Comparison of ENCODE assay signal across 8 mouse cellular contexts in the genomic region with DNA sequence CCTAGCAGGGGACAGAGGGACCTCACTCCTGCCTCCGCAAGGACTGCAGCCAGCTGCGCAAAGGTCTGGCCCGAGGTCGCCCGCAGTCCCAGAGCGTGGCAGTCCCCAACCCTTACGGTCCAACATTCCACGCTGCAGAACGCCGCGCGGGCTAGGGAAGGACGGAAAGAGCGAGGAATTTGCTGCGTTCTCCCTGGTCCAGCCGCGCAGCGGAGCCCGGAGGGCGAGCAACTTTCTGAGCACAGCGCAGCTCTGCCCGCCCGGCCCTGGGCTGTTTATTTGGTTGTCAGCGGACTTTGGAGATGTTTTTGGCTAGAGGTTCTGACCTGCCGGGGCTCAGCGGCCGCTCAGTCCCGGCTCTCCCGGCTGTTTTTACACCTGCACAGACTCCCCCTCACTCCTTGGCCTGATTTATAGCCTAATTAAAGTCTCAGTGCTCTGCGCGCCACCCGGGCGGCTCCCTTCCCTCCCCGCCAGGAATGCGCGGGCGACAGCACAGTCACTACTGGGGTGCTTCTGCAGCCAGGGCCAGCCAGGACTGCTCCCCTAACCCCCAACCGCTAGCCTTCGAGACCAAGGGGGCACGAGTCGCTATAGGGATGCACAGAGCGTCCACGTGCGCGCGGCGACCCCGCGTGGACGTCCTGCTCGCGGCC. TPM values are rescaled to one million over a fixed set of nuclear protein-coding genes. Genes with fewer than 3 reads are reported as not detected.
A peak's percentile ranks its signal among the peaks of the same experiment; 100 is the strongest.
DNase-seq lines count a peak whose midpoint lies in the region; ATAC-seq and TF ChIP-seq lines count a peak whose summit lies in the region.

No protein-coding gene starts in this region.

- H3K27me3 ChIP-seq in ES-Bruce4 (ENCODE audit: control insufficient read depth, insufficient read depth, low read length, poor library complexity, severe bottlenecking), result peaks cover 49% of the 10 kb centered on the region
- peaks cover 72% of the 10 kb centered on the region for H3K27me3 ChIP-seq in limb, embryonic 11.5 days (ENCODE audit: control insufficient read depth, insufficient read depth, low read length)

- peak overlapping the region; percentile 59 for H3K9ac ChIP-seq in ES-Bruce4 (ENCODE audit: low read depth, poor library complexity, severe bottlenecking)
- no peak overlapping the region for H3K9ac ChIP-seq in limb, embryonic 11.5 days (ENCODE audit: low read length)

- peak overlapping the region; percentile 56 for H3K4me3 ChIP-seq in ES-Bruce4 (ENCODE audit: low read depth, low read length)
- peak overlapping the region; percentile 22 for H3K4me3 ChIP-seq in limb, embryonic 11.5 days (ENCODE audit: low read depth, low read length)

- no peak for TF ChIP-seq CTCF in ES-Bruce4 (IDR thresholded peaks at IDR 0.05; ENCODE audit: low read depth, low read length)

- no peak overlapping the region for H3K27ac ChIP-seq in ES-Bruce4 (ENCODE audit: insufficient read depth, low read length)
- no peak overlapping the region for H3K27ac ChIP-seq in limb, embryonic 11.5 days (replicated peaks; ENCODE audit: low read depth, low read length)

- peak; percentile 18 for DNase-seq in adrenal gland, postnatal 10 days
- DNase-seq in adrenal gland, adult 18-20 months (ENCODE audit: low spot score in 2 of 2), result no peak
- DNase-seq in forelimb bud, embryonic 11.5 days (ENCODE audit: low read depth, low spot score), result peak; percentile 64
- DNase-seq in limb, embryonic 11.5 days (ENCODE audit: low spot score), result peak; percentile 78
- peak; percentile 61 for DNase-seq in retina, postnatal 1 day
- DNase-seq in lung, postnatal 25 days (ENCODE audit: low spot score), result no peak
- no peak for DNase-seq in right cerebral cortex, adult 18-20 months

- WGBS in limb, embryonic 11.5 days, result under 1% methylated on average over 52 of the region's 52 CpGs

- no peaks in the 10 kb centered on the region for H3K9me3 ChIP-seq in ES-Bruce4 (replicated peaks; ENCODE audit: control insufficient read depth, insufficient read depth, low read length, poor library complexity, severe bottlenecking)
- H3K9me3 ChIP-seq in limb, embryonic 11.5 days (ENCODE audit: control insufficient read depth, low read length), result no peaks in the 10 kb centered on the region

- ATAC-seq in limb, embryonic 11.5 days (ENCODE audit: insufficient number of reproducible peaks, low FRiP score, low TSS enrichment, low read depth), result peak; percentile 60

- TF ChIP-seq EP300 in ES-Bruce4 (IDR thresholded peaks at IDR 0.05; ENCODE audit: insufficient read depth, low read depth, low read length), result no peak

- peak overlapping the region; percentile 54 for H3K4me2 ChIP-seq in limb, embryonic 11.5 days (ENCODE audit: low read depth, severe bottlenecking)

- H3K4me1 ChIP-seq in ES-Bruce4 (ENCODE audit: control insufficient read depth, insufficient read depth, low read length), result no peaks in the 10 kb centered on the region
- peaks cover 9% of the 10 kb centered on the region for H3K4me1 ChIP-seq in limb, embryonic 11.5 days (ENCODE audit: control insufficient read depth, insufficient read depth, low read length)

- H3K36me3 ChIP-seq in ES-Bruce4 (ENCODE audit: control insufficient read depth, insufficient read depth, low read length, poor library complexity, severe bottlenecking), result no peaks in the 10 kb centered on the region
- no peaks in the 10 kb centered on the region for H3K36me3 ChIP-seq in limb, embryonic 11.5 days (ENCODE audit: control insufficient read depth, insufficient read depth, low read length)

- no peak for TF ChIP-seq POLR2A in ES-Bruce4 (IDR thresholded peaks at IDR 0.05; ENCODE audit: insufficient read depth, low read length)

RNA-seq across cellular contexts. Expression of a gene that starts 11.9 kb away (rescaled TPM):
- total RNA-seq in adrenal gland, postnatal 10 days (2021), result 1 to 10 TPM in 1 of 2 experiments, under 1 TPM in 1; 0.72 to 1.1 TPM
- total RNA-seq in adrenal gland, adult 18-20 months (2021), result under 1 TPM; 0.50 to 0.54 TPM
- polyA plus RNA-seq in ES-Bruce4 (2011; ENCODE audit: insufficient read depth, insufficient read length, low read depth, missing spikeins), result not detected in 2 replicates
- 0.05 and 0.07 TPM in 2 replicates for polyA plus RNA-seq in limb, embryonic 11.5 days (2014; fragmentation: Nextera tagmentation; extraction: Ambion mirVana)

RNA-seq across cellular contexts. Expression of a gene that starts 49.1 kb away (rescaled TPM):
- total RNA-seq in adrenal gland, postnatal 10 days (2021), result 100 to 1,000 TPM; 361 to 381 TPM
- 100 to 1,000 TPM; 298 to 383 TPM for total RNA-seq in adrenal gland, adult 18-20 months (2021)
- 1,083 and 1,169 TPM in 2 replicates for polyA plus RNA-seq in ES-Bruce4 (2011; ENCODE audit: insufficient read depth, insufficient read length, low read depth, missing spikeins)
- 812 and 826 TPM in 2 replicates for polyA plus RNA-seq in limb, embryonic 11.5 days (2014; fragmentation: Nextera tagmentation; extraction: Ambion mirVana)

Comparison
In these comparisons a context has a peak if more than half of its experiments do, and no peak if none do; other contexts are left out.
1. DNase-seq: peak in adrenal gland, postnatal 10 days (single experiment), forelimb bud, embryonic 11.5 days (single experiment), limb, embryonic 11.5 days (single experiment) and retina, postnatal 1 day (single experiment); none in adrenal gland, adult 18-20 months (0 of 2), lung, postnatal 25 days (single experiment) and right cerebral cortex, adult 18-20 months (single experiment).